Mouse (Mus musculus) left cerebral cortex, adult 18-20 months (tissue): Measurements from ENCODE around the gene Lingo3. TPM values are rescaled to one million over a fixed set of nuclear protein-coding genes. Genes with fewer than 3 reads are reported as not detected.
"Not testable (repeated sequence)": the region's sequence is repeated elsewhere in the genome, so short reads cannot be mapped to it uniquely, and the experiment has no call there.

Source experiments
- DNase-seq, 2 experiments: peaks; one replicate each; pipeline ENCODE4 v3.0.0; 2021 to 2022; ENCODE audit warnings: low spot score in 2 of 2, mixed read lengths in 1 of 2
- total RNA-seq, 2 experiments: library from RNA; stranded (reverse); gene quantifications; 2 replicates each; pipeline ENCODE4 v1.2.3; 2021

The Lingo3 gene
- total RNA-seq, 2 experiments from 2014 or later = 35.4 to 45.0 TPM

DNA sequence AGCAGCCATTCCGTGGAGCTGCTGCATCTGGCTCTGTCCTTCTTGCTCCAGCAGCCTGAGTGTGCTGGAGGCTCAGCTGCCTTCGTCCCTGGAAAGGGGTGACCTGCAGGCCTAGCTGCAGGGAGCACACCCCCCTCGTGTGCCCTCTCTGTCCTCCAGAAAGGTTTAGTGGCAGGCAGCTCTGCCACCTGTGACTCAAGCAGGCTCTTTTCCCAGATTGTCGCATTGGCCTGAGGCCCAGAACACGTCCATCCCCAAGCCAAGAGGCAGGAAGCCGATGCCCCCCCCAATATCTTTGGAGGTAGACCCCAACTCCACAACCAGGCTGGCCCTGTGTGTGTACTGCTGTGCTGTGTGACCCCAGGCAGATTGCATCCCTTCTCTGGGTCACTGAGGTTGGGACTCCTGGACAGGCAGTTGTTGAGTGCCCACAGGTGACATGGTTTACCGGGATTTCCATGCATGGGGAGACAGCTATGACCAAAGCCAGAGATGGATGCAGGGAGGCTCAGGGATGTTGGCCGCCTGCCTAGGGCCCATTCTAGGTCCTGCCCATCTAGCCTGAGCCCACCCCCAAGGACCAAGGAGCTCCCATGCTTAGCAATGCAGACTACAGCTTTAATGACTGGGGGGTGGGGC, 1.3 kb upstream of the Lingo3 start:
- no peak for DNase-seq

GRCm38 (mm10) chr10:80843087-80843930, 530 bp downstream of the Lingo3 start:
- no peak for DNase-seq

DNA sequence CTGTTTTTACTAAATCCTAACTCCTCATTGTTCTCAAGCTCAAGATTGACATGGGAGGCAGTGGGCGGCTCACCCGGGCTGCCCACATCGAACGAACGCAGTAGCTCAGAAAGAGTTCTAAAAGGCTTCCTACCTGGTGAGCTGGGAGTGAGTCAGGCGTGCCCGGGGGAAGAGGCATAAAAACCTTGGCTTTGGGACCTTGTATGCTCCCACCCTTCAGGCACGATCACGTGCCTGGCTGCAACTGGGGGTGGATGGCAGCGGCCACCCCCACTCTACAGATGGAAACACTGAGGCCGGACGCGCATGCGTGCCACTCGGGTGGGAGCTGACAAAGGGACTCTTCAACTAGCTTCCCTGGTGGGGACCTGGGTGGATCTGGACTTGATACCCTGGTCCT, 1.5 kb downstream of the Lingo3 start:
- DNase-seq = peak; percentile 55 to 63

DNA sequence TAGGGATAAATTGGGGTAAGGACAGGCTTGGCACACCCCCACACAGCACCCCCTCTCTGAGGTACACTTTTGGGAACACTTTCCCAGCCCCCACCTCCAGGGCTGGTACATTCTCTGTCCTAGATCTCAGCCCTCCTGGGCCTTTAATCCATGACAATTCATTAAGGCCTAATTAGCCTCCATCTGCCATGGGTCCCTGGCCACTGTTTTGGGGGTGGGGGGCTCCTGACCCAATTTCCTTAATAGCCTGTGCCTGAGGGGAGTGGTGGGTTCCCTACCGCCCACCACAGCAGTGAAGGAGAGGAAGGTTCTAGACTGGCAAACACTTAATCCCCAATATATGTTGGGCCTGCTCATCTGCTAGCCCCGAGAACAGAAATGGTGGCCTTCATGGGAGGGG, 2.2 kb downstream of the Lingo3 start:
- DNase-seq = no peak

DNA sequence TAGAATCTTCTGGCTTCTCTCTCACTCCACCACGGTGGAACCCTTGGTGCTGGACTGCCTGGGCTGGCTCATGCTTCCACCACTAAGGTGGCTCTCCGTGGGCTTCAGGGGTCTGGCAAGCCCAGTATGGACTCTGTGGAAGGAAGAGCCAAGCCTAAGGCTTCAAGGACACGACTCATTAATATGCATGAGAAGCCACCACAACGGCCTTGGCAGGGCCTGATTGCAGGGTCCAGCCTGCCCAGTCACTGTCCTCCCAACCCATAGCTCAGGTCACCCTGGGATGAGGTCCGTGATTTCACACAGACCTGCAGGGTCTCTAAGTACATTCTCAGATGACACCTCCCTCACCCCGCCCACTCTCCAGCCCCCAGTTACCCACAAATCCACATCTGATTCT, 4.0 kb downstream of the Lingo3 start:
- DNase-seq = no peak

DNA sequence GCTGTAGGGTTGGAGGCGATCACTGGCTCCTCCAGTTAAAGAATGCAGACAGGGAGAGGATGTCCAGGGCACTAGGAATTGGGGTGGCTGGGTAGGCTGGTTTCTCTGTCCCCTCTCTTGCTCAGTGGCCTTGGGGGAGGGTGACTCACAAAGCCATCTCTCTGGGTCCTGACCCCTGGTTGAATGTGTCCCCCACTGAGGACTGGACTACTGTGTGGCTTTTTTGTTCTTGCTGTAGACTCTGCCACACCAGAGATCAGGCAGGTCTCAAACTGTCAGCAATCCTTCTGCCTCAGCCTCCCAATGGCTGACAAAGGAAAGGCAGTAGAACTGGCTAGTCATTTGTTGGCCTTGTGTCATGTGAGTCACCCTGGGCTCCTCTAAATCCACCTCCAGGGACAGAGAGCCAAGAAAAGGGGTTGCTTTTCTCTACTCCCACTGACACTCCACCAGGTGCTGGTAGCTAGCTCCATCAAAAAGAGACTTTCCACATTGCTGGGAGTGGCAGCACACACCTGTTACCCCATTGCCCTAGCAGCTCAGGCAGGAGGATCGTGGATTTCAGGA, 5.4 kb downstream of the Lingo3 start:
- DNase-seq = no peak

DNA sequence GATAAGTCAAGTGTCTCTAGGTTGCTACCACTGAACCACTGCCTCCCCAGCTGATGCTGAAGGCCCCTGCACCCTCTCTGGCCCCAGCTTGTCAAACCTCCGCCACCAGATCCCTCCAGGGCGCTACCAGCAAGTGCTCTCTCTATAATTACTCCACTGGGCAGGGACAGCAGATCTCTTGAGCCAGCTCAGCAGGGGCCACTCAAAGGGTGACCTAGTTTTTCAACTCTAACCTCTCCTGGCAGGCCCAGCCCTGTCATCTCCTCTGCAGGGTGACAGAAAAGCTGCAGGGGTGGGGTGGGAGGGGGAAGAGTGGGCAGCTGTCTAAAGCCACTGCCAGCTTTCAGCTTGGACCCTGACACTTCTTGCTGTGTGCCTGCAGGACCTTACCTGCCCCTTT, 6.0 kb downstream of the Lingo3 start:
- no peak for DNase-seq

GRCm38 (mm10) chr10:80836949-80837379, 6.9 kb downstream of the Lingo3 start:
- no peak for DNase-seq

DNA sequence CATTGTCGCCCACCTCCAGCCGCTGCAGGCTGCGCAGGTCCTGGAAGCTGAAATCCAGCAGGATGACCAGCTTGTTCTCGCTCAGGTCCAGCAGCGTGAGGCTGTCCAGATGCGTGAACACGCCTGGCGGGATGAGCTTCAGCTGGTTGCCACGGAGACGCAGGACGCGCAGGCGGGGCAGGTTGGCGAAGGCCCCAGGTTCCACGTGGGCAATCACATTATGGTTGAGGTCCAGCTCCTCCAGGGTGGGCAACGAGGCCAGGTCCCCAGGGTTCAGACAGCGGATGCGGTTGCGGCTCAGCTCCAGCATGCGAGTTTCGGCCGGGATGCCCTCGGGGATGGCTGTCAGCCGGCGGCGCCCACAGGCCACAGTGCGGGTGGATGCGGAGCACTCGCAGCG, 8.2 kb downstream of the Lingo3 start:
- no peak for DNase-seq

GRCm38 (mm10) chr10:80832818-80833217, 11.0 kb downstream of the Lingo3 start:
- DNase-seq = no peak

DNA sequence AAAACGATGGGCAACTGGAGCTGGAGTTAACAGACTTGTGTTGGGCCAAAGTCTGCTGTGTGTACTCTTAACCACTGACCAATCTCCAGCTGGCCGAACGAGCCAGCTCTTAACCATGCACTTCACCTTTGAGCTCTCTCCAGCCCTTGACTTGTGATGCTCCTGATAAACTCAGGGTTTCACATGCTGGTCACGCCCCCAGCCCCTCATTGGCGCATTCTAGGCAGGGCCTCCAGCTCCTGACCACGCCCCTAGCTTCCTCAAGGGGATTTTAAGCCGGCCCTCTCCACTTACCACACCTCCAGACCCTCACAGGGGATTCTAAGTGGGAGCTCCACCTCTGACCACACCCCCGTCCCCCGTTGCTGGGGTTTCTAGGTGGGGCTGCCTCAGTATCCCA, 12.7 kb downstream of the Lingo3 start:
- DNase-seq = no peak

DNA sequence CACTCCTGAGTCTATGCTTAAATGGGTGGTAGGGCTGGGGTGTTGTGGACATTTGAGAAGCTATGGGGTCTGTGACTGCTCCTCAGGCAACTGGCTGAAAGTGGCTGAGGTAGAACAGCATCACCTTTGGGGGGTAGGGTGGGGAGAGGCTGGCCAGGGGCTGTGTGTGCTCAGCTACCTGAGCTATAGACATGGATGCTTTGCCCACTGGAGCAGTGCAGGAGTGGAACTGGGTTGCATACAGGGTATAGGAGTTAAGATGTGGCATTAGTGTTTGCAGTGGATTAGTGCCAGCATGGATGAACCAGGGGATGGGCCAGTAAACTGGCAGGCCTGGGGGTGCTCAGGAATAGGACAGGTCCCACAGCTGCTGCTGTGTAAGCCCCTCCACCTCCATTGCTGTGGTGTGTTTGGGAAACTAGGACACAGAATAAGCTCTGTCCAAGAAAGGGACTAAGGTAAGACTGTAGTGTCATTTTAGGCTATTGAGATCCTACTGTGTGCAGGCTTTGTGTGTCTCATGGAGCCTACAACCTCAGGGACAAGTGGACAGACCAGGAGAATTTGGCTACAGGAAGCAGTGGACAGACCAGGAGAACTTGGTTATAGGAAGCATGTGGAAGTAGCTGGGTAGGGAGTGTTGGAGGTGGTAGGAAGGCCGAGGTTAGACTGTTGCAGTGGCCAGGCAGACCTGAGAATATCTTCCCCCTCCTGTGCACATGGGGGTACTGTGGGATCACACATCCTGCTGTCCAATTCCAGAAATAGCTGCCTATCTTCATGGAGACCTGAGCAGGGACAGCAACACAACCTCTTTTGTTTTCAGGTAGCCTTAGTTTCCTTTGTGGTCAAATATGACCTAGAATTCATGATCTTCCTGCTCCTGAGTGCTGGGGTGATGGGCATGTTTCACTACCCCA, 14.2 kb downstream of the Lingo3 start:
- no peak for DNase-seq

GRCm38 (mm10) chr10:80828587-80828986, 15.3 kb downstream of the Lingo3 start:
- not testable (repeated sequence) for DNase-seq

GRCm38 (mm10) chr10:80827870-80828420, 15.9 kb downstream of the Lingo3 start:
- DNase-seq = no peak

DNA sequence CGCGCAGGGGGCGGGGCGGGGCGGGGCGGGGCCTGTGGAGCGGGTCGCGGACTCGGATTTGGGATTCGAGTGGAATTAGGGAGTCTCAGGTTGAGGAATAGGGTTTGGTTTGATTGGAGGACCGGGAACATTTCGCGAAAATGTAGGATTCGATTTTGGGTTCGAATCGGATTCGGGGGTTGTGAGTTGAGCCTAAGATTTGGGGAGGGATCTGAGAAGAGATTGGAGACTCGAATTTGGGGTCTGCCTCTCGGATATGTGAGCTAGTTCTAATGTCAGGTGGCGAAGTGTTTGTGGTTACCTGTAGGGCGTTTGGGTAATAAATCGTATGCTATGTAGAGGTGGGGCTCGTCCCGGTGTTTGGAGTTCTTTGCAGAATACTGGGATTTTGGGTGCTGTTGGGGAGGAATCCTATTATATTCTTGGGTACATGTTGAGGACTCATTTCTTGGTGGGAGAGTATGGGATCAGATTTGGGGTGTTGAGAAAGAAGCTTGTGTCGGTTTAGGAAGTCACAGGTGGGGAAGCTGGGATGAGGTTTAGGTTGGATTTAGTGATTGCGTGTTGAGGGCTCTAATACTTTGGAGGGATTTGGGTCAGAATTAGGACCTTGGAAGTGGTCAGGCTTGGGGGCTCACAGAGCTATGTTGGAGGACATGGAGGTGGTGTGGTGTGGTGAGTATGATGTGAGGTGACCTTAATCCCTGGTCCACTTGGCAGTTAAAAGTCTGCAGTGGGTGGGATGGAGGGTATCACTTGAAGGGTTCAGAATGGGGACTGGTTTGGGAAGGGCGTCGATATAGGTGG, 16.6 kb downstream of the Lingo3 start:
- DNase-seq = no peak

GRCm38 (mm10) chr10:80826151-80827062, 17.4 kb downstream of the Lingo3 start, which contains the start of gene Oaz1:
Oaz1 (plus strand) TSS chr10:80826656.
- peak; percentile 98 to 99 for DNase-seq

DNA sequence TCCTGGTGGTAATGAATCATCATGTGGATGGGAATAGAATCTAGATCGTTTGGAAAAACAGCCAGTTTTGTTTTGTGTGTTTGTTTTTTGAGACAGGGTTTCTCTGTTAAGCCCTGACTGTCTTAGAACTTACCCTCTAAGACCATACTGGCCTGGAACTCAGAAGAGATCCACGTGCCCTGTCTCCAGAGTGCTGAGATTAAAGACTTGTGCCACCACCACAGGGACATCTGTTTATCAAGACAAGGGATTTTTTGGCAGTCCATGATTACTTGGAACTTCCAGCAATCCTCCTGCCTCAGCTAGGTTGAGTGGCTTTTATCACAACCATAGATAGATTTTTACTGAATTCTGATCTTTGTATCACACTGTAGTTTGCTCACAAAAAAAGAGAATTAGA, 19.0 kb downstream of the Lingo3 start:
- no peak for DNase-seq

GRCm38 (mm10) chr10:80823847-80824643, 19.8 kb downstream of the Lingo3 start:
- no peak for DNase-seq
